Mouse (Mus musculus) liver (tissue): ENCODE measurements around the gene Kcnh1.

Source experiments
- DNase-seq: peaks from one replicate; pipeline ENCODE4 v3.0.0-alpha.2; 2020; ENCODE audit warnings: mixed read lengths

The Kcnh1 gene

DNA sequence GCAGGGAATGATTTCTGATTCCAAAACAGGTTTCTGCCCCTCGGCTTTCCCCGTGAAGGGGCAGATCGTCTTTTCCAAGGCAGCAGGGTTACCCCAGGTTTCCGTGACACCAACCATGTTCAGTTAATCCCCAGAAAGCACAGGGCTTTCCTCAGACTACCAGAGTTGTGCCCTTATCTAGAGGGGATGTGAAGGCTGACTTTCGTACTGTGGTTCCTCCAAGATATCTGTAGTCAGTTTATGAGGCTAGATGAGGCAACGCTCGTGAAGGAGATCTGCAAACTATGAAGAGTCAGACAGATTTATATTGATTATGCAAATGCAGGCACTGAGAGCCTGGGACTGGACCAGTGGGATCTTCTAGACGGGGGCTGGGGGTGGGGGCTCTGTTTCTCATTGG is 136.5 kb downstream of the Kcnh1 start:
- no peak for DNase-seq

DNA sequence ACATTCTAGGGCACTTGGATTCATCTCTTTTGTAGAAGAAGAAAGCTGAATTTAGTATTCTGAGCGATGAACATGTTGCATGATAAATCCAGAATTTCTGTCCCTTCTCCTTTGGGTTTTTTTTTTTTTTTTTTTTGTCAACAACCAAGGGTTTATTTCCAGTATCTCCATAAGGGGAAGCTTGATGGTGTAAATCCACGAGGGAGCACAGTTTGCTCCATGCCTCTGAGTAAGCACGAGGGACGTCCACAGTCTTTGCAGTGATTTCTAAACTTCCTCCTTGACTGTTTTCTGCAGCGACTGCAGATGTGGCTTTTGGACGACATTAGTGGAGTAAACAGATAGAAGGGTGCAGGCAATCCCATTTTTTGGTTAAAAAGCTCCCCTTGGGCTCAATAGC is 140.6 kb downstream of the Kcnh1 start:
- no peak for DNase-seq

- DNase-seq, result no peak
These were observed 145.5 kb downstream of the Kcnh1 start for GRCm38 (mm10) chr1:192336029-192336428.

DNA sequence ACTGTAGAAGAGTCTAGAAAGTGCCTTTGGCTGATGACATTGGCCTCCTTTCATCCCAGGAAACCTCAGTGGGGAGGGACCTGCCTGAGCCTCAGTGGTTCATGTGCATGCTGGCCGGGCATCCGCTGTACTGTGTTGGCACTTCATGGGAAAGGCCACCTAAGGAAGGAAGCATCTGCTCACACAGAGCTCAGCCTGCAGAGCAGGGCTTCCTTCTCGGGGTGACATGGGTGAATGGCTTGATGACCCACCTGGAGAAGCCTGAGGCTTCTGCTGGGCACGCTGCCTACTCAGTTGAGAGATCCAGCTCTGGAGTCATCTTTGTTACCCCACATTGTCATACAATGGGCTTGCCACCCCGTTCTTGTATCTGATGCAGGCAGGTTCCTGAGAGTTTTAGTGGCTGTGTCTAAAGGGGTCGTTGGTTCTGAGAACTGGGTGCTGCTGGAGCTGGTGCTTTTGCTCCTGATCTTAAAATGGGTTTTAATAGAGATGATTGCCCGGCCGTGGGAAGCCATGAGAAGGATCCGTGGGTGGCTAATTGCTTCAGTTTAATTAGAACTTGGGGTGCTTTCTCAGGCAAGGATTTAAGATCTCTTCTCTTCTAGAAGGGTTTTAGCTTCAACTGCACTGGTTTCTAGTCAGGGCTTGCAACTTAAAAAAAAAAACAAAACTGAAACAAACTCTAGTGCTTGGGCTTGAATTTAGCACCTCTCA is 148.9 kb downstream of the Kcnh1 start:
- DNase-seq, result no peak

DNA sequence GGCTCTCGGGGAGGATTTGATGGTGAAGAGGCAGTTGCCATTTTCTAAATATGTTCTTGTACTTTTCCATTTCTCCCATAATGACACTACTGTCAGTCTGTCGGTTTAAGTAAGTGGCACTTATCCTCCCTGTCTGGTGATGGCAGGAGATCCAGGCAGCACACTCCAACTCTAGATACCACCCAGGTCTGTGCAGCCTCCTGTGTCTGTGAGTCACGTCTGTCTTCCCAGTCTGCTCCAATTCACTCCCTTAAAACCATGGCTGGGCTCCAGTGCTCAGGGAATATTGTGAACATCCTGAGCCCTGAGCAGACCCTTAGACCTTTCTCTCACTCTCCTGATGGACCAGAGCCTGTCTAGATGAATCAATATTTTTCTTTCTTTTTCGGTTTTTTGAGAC is 151.2 kb downstream of the Kcnh1 start:
- no peak for DNase-seq

GRCm38 (mm10) chr1:192343996-192344395 is 153.4 kb downstream of the Kcnh1 start:
- no peak for DNase-seq

DNA sequence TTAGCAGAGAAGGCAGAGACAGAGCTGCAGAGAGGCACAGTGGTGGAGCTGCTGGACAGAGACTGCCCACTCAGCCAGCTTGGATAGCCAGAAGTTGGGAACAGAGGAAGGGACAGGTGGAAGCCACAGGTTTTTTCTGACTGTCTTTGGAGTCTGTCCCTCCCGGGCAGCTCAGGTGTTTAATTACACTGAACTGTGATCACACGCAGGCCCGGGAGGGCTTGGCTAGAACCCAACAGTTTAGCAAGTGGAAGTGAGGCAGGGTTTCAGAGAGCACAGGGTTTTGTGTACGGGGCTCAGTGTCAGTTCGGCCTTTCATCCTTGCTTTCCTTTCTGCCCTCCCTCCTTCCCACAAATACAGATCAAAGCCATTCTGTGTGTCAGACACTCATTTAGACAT is 156.8 kb downstream of the Kcnh1 start:
- DNase-seq, result no peak

DNA sequence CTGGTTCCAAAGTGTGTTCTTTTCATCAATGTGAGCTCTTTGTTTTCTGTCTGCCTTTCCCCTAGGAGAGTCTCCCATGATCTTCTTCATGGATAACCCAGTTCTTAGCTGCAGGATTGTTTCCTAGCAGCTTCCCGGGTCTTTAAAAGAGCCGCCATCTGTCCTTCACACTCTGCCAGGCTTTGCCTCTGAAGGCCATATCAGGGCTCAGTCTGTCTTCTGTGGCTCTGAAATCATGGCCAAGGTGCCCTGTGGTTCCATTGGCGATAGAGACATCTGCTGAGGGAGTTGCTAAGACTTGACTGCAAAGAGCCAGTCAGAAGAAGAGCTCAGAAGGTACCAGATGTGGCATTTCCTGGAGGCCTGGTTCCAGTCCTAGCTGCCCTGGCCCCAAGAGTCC is 165.7 kb downstream of the Kcnh1 start:
- DNase-seq, result no peak

GRCm38 (mm10) chr1:192359212-192359611 is 168.6 kb downstream of the Kcnh1 start:
- DNase-seq, result no peak

- no peak for DNase-seq
These were observed 177.8 kb downstream of the Kcnh1 start for GRCm38 (mm10) chr1:192368336-192368735.

DNA sequence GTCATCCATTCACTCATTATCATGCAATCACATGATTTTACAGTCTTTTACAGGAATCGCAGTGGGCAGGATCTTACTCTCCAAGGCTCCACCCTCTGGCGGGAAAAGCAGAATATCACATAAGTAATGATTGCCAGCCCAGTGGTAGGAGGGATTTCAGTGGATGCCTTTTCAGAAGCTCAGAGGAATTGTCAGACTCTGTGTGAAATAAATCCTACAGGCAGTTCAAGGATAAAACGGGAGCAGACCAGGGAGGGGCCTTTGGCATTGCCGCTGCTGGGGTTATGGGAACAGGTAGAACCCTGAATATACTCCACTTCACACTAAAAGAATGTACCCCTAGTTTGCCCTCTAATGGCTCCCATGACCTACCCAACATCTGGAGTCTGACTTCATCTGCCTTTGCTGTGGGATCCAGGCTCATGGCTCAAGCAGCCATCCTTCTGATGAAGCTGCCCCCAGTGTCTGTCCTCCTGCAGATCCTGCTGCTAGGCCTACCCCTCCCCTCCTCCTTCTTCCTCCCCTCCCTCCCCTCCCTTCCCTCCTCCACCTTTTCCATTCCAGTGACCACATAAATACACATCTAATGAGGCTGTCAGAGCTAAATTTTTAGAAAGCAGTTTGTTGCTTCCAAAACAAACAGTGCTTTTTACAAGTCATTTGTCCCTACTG is 181.5 kb downstream of the Kcnh1 start:
- DNase-seq, result no peak

DNA sequence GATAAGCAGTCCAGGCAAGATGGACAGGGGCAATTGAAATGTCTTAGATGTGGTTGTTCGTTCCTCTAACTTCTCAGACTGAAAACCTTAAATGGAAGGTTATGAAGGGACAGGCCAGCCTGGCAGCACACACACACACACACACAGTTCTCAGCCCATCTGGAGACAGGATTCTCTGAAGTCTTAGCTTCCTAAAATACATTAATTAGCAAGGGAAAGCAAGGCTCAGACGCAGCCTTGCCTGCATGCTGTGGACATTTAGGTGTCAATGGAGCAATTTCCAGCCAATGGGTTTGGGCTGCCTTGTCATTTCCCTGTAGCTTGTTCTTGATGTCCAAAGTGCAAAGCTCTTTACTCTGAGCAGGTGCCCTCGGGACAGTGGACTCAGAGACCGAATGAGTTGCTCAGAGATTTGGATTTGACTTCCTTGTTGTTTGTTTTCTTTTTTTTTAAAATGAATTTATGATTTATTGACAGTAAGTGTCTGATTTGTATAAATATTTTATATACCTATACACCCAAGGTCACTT is 188.0 kb downstream of the Kcnh1 start:
- DNase-seq, result no peak

- no peak for DNase-seq
These were observed 190.0 kb downstream of the Kcnh1 start for GRCm38 (mm10) chr1:192380596-192381041.

- DNase-seq, result no peak
These were observed 197.1 kb downstream of the Kcnh1 start for GRCm38 (mm10) chr1:192387624-192388023.

DNA sequence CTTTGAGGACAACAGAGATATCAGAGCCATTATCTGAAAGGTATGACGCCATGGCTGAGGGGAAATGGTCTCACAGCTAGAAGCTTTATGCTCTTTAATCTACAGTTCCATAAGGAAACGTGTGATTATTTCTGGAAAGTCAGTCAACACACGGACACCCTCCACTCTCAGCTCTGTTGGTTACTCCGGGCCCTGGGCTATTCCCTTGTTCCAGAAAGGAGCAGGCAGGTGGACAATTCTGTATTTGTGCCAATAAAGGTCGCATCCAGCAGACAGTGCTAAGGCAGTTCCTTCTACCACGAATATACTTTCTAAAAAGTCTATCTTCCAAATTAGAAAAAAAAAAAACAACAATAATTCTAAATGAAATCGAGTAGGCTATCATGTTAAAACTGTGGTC is 200.5 kb downstream of the Kcnh1 start:
- no peak for DNase-seq

GRCm38 (mm10) chr1:192392232-192392631 is 201.7 kb downstream of the Kcnh1 start:
- no peak for DNase-seq

- DNase-seq, result no peak
These were observed 209.3 kb downstream of the Kcnh1 start for GRCm38 (mm10) chr1:192399667-192400490.

GRCm38 (mm10) chr1:192400991-192401390 is 210.4 kb downstream of the Kcnh1 start:
- DNase-seq, result no peak

DNA sequence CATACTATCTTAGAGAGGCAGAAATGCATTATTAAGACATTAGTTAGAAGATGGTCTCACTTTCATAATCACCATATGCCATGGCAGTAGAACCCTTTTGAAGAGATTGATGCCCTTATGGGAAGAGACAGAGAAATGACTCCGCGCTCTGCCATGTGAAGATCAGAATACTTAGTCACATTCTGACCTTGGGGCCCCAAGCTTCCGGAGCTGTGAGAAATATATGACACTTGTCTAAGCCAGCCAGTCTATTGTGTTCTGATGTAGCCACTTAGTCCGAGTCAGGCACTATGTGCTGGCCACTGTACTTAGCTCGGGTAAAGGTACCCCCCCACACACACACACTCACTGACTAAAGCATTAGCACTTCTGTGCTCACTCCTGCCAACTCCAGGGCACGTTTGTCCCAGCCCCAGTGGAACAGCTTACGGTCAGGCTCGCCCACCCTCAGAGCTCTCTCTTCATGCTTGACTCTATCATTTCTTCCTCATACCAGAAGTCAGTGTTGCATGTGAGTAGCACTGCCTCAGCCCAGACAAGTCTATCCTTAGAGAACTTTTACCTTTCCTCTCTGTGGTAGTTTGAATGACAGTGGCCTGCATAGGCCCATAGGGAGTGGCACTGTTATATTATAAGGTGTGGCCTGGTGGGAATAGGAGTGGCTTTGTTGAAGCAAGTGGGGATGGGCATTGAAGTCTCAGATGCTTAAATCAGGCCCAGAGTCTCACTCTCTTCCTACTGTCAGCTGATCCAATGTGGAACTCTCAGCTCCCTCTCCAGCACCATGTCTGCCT is 212.5 kb downstream of the Kcnh1 start:
- DNase-seq, result no peak

DNA sequence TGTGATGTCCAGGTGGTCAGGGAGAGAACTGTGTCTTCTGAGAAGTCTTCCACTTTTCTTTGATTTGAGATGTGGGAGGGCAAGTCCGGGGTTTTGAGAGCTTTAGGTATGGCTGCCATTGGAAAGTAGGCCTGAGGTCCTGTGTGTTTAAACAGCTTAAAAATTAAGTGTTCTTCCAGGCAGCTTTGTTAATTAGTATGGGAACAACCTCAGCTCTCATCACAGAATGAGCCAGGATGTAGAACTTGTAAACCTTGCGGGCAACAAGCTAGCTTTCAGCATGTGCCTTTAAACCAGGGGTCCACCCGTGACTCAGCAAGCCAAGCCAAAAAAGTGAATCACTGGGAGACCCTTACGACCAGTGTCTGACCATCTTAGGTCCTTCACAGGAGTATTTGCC is 214.6 kb downstream of the Kcnh1 start:
- DNase-seq, result no peak

DNA sequence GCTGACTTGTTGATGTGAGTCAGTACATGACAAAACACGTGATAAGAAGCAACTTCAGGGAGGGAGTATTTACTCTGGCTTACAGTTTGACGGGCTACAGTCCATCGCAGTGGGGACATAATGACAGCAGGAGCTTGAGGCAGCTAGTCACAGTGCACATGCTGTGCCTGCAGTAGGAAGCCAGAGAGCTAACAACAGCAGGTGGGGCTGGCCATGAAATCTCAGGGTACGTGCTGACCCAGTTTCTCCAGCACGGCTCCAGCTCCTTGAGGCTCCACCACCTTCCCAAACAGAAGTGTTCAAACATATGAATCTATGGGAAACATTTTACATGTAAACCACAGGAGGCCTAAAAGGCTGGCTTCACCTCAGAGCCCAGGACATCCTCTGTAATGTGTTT is 216.0 kb downstream of the Kcnh1 start:
- no peak for DNase-seq

GRCm38 (mm10) chr1:192415813-192416212 is 225.2 kb downstream of the Kcnh1 start:
- DNase-seq, result no peak
